Mouse (Mus musculus) cerebellum, postnatal 14 days (tissue): ENCODE measurements around the gene Jag1.

Experiments
- DNase-seq, 2 experiments: peaks; one replicate each; pipeline ENCODE4 v3.0.0; 2021; ENCODE audit warnings: mixed read lengths in 2 of 2

The Jag1 gene

DNA sequence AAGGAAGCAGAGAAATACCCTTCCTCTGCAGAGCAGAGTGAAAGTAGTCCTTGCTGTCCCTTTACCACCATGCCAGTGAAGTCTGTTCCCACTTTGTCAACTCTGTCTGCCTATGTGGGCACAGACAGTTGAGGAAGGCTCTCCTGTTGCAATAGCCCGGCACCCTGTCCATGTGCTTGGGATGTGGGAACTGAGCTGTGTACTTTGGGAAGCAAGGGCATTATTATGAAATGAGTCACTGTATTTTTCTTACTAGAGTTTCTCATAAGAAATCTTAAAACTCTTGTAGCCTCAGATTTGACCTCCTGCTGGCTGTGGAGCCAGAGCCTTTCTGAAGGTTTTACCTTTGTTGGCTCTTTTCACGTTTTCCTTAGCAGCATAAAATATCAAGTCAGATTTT is 67.1 kb downstream of the Jag1 start:
- no peak for DNase-seq

DNA sequence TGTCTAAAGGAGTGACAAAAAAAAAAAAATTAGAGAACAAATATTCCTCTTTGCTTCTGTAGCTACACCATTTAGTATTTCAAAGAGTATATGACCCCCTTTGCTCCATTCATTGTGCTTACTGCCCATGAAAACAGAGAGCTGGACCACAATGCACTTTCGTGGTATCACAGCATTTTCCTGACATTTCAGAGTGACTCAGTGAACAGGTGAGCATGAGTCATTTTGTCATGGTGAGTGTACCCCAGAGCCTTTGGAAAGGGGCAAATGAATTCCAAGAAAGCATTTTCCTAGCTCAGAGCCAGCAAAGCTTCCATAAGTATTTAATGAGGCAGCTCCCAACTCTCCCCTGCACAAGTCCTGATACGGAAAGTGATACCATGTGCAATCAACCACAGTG is 72.3 kb downstream of the Jag1 start:
- no peak for DNase-seq
